Mouse (Mus musculus) embryo, embryonic 9.5 days (tissue): Measurements from ENCODE around the gene Ctdspl.

Experiments
- DNase-seq: peaks from one replicate; pipeline ENCODE4 v3.0.0-alpha.2; 2017; ENCODE audit errors: extremely low spot score

Ctdspl gene

DNA sequence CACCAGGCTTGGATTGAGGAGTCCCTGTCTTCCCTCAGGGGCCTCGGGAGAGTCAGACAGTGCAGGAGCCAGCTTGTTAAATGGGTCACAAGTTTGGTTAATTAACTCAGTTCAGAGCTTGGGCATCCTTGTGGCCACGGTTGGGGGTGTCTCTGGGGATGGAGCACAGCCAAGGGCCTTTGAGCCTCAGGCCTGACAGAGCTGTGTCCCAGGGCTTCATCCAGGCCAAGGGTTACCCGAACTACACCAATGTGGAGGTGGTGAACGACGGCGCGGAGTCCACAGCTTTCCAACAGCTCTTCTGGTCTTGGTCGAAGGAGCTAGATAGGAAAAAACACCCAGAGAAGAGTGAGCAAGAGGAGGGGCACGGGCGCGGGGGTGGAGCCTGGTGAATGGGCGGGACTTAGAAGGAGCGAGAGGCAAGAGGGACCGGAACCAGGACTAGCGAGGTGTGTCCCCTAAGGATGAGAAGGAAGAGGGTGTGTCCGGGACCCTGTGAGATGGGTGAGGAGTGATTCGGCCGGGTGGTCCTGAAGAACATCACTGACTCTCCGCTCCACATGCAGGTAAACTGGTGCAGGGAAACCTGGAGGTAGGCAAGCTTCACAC lies 136.9 kb downstream of the Ctdspl start:
- DNase-seq = no peak

DNA sequence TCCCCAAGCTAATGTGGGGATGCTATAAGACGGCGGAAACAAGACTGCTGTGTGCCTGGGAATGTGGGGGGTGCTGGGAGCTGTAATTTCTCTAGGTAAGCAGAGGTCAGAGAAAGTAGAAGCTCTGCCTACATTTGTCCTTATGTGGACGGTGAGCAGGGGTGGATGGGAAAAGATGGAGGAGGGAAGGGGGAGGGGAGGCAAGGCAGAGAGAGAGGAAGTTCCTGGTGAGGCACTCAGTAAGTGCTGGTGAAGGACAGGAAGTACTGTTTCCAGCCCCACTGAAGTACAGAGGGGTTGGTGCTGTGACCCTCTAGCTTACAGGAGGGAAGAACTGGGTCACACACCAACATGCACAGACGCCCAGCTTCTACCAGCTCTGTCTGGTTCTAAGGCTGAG lies 138.0 kb downstream of the Ctdspl start:
- no peak for DNase-seq

DNA sequence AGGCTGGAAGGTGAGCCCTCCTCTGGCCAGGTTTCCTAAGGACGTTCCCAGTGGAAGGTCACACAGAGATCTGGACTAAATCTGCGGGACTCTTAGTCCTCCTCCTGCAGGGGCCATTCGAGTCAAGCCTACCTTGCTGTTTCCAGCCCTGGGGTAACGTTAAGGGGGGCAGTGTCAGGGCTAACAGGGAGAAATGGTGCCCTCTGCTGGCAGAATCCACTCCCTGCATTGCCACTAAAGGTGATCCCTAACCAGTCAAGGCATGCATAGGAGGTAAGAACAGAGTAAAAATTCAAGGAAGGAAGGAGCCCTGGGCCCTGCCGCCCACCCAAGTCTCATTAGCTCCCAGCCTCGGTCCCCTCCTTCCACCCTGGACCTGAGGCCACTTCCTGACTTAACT lies 141.3 kb downstream of the Ctdspl start:
- peak; percentile 81 for DNase-seq

DNA sequence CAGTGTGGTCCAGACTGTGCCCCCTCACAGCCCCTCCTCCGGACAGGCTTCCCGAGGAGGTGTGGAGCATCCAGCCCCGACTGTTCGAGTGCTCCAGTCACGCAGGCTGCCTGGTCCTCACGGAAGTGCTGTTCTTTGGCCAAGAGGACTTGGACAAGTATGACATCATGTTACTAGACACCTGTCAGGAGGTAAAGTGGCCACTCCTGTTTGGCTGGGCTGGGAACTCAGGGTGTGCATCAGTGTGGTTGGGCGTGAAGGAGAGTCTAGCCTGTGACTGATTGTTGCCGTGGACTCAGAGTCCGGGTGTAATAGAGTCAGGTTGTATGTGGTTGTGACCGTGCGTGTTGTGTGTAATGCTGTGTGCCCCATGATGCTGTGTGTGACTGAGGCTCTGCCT lies 142.0 kb downstream of the Ctdspl start:
- DNase-seq = no peak

DNA sequence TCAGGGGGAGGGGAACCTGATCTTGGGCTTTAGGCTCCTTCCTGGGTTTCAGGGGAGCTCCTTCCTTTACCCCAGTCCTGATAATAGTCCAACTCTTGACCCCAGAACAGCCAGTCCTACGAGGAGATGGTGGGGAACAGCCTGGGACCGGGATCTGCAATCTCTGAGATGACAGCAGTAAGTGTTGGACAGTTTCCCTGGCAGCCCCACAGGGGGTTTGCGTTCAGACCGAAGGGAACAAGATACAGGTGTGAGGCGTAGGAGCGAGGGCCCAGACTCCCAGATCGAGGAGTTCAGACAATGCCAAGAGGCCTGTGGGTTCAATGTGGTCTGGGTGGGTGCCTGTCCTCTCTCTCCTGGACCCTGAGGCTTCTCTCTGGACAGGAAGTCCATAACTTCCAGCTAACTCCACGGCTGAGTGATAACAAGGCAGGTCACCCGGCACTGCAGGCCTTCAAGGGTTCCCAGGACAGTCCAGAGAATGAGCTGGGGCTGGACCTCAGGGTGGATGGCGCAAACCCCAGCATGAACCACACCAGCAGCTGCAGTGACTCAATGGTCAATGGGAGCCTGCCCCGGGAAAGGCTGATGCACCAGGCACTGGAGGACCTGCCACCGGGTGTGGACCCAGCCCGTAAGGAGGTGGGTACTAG lies 144.0 kb downstream of the Ctdspl start:
- no peak for DNase-seq

DNA sequence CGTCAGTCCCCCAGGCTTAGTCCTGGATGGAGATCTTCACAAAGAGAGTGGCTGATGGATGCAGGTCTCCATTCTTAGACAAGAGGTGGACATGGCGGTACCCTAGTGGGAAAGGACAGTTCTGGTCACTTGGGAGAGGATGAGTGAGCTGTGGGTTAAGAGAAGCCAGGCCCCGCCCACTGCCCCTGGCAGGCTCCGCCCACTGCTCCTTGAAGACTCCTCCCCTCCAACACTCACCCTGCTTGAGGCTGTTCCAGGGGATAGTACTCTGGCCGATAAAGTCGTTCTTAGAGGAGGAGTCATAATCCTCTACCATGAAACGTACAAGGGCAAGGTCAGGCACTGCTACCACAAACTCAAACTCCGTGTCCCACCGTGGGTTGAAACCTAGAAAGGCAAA lies 145.5 kb downstream of the Ctdspl start:
- DNase-seq = no peak

DNA sequence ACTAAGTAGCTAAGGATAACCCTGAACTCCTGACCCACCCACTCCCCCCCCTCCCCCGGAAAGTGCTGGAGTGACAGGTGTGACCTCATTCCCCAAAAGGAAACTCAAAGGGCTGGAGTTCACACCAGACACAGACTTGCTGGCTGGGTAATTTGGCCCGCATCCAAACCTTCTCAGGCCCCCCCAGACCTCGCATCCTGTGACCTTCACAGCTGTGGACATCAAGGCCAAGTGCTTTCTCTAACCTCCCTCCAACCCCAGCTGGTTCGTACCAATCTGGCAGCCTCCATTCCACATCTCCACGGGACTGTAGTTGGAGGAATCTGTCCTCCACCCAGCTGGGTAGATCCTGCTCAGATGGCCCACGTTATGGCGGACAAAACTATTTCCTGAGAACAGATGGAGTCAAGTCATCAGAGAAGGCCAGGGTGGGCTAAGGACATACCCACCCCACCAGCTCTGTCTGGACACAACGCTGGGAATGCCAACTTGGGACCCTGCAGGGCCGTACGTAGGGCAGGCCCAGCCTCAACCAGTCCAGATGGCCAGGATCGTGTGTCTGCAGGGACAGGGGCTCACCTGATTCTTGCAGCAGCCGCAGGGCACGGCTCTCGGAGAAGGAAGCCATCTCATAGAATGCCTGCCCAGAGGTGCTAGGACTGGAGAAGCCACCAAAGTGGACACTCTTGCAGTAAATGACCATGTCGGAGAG lies 147.1 kb downstream of the Ctdspl start:
- DNase-seq = no peak

DNA sequence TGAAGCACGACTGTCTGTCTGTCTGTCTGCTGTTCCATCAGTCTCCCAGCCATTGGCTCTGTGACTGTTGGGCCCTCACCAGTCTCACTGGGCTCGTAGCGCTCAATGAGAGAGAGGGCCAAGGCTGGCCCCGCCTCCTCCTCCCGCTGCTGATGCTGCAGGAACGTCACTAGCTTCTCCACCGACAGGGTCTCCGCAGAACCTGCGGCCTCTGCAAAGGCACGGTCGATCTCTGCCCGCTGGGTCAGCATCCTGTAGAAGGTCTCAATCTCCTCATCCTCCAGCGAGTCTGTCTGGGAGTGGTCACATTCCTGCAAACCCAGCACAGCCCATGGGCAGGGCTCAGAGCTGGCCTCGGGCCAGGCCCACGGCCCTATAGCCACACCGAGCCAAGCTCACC lies 149.4 kb downstream of the Ctdspl start:
- no peak for DNase-seq

DNA sequence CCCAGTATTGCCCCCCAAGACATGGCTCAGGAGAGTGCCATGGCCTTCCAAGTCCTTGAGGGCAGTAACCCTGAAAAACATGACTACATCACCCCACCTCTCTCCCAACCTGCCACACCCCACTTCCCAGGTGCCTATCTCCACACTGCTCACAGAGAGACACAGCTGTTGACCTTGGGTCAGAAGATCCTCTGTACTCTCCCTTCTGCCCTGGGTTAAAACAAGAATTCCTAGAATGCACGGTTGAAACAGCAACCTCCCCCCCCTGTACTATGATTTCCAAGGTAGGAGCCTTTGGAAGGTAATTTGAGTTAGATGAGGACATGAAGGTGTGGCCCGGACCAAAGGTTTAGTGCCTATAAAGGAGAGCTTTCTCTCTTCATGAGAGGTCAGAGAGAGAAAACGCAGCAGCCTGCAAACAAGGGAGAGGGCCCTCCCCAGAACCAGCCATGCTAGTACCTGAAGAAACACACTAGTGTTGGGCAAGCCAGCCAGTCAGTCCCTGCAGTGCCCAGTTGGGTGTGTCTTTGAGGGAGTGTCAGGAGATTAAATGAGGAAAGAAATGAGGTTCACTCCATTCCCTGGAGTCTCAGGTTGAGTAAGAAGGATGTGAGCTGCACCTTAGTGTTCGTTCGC lies 153.9 kb downstream of the Ctdspl start:
- DNase-seq = no peak

DNA sequence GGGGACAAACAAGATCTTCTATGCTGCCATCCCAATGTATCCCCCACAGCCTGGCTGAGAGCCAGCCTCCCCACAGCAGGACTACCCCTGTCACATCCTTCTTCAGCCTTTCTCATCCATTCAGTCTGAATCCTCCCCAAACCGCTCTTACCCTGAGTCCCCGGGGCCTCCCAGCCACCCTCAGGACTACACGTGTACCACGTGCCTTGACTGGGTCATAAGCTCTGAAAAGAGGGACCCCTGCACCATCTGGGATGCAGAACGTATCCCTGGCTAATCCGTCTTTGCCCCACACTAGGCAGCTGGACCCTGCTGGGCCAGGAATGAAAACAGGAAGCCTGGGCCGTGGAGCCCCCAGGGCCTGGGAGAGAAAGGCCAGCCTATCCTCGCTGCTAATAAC lies 155.8 kb downstream of the Ctdspl start:
- peak; percentile 55 for DNase-seq

DNA sequence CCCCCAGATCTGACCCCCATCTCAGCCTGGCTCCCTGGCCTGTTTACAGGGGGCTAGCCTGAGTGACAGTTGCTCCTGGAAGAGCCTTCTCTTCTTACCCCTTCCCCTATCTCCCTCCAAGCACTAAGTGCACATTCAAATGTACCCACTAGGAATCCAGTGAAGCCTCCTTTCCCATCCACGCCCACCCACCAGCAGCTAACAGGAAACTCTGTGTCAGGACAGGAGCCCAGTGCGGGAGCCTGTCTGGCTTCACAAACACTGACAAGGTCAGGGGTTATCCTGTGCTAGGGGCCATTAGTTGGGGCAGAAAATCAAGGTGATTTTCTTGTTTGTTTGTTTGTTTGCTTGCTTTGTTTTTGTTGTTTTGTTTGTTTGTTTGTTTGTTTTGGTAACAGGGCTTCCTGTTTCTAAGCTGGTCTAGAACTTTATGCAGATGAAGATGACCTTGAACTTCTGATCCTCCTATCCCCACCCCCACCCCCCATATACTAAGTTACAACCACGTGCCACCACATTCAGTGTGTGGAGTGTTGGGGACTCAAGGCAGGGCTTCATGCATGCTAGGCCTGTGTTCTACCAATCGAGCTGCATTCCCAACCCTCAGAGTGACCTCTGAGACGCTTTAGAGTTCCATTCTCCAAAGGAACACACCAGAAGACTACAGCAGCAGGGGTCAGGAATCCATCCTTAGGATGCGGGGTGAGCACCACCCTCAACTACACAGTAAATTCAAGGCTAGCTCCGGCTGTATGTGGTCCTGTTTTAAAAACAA lies 156.6 kb downstream of the Ctdspl start:
- no peak for DNase-seq

DNA sequence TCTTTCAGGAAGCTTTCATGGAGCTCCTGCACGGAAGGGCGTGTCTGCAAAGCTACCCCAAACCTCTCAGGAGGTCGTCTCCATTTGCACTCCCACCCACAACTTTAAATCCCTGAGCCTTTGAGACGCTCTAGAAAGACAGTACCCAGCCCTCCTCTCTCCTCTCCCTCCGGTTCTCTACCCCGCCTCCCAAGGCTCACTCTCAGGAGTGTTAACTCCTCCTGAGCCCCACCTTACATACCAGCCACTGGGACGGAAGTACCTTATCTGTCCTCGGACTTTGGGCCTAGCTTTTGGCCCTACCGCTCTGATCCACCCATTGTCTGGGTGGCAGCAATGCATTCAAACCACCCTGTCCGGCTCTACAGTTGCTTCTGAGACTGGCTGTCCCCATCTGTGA lies 157.7 kb downstream of the Ctdspl start:
- DNase-seq = no peak

DNA sequence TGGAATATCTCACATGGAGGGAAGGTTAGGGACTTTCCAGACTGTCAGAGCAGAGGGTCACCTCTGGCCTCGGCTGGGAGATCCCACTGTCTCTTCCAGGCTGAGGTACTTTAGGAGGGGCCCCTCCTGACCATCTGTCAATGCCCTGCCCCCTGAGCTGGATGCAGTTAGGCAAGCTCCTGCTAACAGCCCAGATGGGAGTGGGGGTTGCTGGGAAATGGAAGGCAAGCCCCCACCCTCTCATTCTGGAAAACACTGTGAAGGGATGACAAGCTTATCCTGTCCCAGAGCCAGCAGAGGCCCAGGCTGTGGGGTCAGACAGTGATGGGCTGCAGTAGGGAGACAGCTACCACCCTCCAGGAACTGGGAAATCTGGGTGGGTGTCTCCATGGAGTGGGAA lies 160.2 kb downstream of the Ctdspl start:
- no peak for DNase-seq

DNA sequence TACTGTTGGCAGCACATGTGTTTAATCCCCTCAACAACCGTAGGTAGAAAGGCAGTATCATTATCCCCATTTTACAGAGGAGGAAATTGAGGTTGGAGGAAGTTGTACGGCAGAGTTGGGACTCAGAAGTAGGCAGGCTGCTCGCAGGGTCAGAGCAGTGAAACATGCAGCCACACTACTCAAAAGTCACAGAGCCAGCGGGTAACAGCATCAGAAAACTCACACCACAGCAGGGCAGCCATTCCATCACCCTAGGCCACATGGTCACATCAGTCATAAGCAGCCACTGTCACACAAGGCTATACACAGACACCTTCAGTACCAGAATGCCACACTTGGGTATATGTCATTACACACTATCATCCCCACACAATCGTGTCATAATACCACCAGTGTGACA lies 161.1 kb downstream of the Ctdspl start:
- DNase-seq = no peak

DNA sequence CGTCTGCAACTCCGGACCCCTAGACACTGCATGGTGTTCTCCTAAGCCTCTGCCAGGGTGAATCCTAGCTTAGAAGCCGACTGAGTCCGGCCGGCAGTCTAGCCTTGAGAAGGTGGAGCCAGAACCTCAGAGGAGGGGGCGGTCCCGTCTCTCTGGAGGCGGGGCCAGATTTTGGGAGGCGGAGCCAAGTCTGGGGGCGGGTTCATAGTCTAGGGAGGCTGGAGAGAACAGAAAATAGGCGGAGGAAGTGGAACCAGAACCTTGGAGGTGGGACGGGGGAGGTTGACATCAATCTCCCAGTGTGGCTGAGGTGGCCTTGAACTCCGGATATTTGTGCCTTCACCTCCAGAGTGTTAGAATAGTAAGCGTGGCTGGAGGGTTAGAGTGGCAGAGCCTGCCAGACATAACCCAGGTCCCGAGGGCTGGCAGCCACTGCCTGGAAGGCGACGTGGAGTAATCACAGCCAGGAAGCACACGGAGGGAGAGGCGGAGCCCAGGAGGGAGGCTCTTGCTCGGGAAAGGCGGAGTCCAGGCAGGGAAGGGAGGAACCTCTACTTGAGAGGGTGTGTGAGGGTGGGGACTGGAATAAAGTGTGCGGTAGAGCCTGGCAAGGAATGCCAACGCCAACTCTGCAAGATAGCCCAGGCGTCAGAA lies 162.0 kb downstream of the Ctdspl start:
- DNase-seq = peak; percentile 97

DNA sequence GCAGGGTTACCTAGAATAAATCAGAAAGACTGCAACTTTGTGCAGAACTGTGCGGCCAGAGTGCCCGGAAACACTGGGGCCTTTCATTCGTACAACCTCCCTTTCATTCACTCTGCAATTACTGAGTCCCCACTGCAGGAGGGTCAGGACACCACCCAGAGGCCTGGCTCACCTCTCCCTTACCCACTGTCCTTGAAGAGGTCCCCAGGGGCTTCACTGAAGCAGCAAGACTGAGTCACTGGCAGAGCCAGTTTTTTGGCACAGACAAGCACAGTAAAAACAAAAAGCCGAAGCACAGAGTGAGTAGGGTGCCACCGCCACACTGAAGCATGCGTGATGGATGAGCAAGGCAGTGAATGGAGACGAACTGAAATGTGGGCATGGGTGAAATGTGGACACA lies 163.2 kb downstream of the Ctdspl start:
- no peak for DNase-seq

DNA sequence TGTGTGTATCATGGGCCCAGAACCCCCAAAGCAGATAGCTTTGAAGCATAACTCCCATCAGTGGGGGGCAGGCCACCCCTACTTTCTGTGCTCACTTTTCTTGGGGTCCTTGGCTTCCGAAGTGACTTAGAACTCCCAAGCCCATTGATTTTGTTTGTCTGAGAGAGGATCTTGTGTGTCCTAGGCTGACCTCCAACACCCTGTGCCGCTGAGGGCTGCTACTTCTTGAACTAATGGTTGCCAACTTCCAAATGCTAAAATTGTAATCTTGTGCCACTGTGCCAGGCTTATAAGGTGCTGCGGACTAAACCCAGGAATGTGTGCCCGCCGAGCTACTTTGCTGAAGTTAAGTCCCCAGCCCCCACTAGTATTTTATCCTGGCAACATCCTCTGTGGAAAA lies 164.2 kb downstream of the Ctdspl start:
- no peak for DNase-seq

DNA sequence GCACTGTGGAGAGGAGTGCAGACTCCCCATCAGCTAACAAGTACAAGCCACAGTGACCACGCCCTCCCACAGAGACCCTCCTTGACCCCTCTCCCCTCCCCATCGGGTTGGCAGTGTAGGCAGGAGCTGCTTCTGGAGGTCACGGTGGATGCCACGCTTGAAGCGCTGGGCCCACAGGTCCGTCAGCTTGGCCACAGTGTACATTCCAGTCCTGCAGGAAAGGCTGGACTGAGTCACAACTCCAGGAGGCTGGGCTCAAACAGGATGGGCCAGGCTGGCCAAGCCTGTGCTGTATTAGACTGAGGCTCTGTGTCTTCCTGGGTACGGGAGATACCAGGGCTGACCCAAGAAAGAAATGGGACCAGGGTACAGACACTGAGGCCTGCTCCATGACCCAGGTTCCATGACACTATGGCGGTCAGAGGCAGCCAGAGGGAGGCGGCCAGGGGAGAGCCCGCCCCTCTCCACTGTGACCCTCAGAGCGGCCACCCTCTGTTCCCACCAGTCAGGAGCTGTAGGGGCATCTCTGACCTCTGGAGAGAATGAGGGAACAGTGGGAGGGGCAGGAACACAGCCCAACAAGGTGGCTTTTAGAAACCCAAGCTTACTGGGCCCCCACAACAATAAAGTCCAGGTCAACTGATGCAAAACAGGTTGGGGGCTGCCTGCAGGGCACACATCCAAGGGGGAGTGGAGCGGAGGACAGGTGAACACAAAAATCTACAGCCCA lies 165.5 kb downstream of the Ctdspl start:
- DNase-seq = no peak

DNA sequence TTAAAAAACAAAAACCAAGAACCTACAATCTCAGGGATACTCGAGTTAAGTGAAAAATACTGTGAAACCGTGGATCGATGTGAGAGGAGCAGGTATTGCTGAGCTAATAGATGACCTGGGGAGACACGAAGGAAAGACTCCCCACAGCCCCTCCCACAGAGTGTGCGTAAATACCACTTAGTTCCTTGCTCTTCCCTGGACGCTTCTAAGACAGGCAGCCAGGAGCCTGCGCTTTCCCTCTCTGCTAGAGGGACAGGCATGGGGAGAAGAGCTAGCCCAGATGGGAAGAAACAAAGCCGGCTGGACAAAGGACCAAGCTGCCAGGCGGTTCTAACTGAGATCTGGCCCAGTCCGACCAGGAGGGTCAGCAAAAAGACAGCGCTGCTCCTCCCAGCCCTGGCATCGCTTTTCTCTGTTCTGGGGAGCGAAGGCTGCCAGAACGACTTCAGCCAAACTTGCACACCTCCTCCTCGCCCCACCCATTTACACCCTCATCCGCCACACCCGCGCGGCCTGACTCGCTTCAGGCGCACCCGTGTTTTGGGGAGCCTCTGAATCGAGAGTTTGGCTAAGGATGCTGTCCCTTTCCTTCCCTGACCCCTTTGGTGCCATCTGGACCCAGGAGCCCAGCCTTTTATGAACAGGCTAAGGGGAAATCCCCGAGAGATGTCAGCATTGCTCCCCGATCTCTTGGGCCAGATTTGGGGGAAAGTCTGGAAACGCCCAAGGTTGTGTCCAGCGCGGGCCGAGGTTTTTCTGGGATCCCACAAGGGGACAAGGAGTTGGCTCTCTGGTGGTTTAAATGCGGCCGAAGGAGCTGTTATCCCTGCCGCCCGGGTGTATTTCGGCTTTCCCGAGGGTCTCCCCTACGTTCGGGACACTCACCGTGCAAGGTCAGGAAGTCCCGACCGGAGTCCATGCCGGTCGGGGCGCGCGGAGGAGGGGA lies 166.5 kb downstream of the Ctdspl start:
- DNase-seq = peak; percentile 39
